In the genomic region with DNA sequence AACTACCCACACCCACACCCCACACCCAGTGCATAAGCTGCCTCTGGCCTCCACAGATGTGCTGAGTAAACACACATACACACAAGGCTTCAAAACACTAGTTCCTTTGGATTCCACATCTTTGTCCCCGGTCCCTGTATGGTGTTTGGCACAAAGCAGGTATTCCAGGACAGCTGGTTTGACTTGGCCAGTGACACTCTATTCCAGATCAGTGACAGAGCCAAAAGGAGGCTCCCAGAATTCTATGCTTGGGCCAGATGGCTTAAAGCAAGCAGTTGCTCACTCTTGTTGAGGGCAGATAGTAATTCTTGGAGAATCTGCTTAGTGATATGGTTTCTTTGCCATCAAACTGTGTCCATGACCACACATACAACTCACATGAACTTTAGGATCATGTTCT, we compare ENCODE assay signal across 24 mouse cellular contexts. TPM values are rescaled to one million over a fixed set of nuclear protein-coding genes. Genes with fewer than 3 reads are reported as not detected.
DNase-seq lines count a peak whose midpoint lies in the region; TF ChIP-seq lines count a peak whose summit lies in the region.
"Had no signal": no experiment of that assay in that cellular context is flagged by ENCODE, and none has a peak within 500 bp of the region (broad histone marks: within the 10 kb centered on the region; RNA-seq: fewer than 3 reads in every experiment).

No protein-coding gene starts in this region.

- intact Hi-C loops in gastrocnemius, adult 2 months (cut with DNase I): loop anchor here (5.0 kb wide), 1 partner anchor 33 kb away; the partner anchor contains the start of gene Map3k14
- intact Hi-C loops in left cerebral cortex, postnatal 4 days (cut with DNase I): loop anchor here (10.0 kb wide), 1 partner anchor 90 kb away; no protein-coding TSS in a partner anchor
- intact Hi-C loops in left cerebral cortex, adult 2 months (cut with DNase I): no loop called here

- H3K27ac ChIP-seq in gastrocnemius, adult 2 months: peak overlapping the region; percentile 87
- no peak overlapping the region for H3K27ac ChIP-seq in left cerebral cortex, adult 2 months
- H3K27ac ChIP-seq: embryonic facial prominence, embryonic 13.5 days; forebrain, embryonic 13.5 days; heart, embryonic 13.5 days; hindbrain, embryonic 15.5 days had no signal

- peak; percentile 64 to 68 for DNase-seq in cerebellum, postnatal 10 days
- no peak for DNase-seq in cerebellum, adult 18-20 months
- DNase-seq in gastrocnemius, adult 2 months: peak; percentile 31
- DNase-seq in gastrocnemius, postnatal 10 days: no peak
- DNase-seq in left cerebral cortex, postnatal 4 days: peak; percentile 47
- no peak for DNase-seq in left cerebral cortex, adult 2 months (ENCODE audit: extremely low spot score in 1 of 2, low spot score in 2 of 2)
- no peak for DNase-seq in embryo, embryonic 10 days (ENCODE audit: low spot score)
- DNase-seq: adrenal gland, postnatal 10 days; B cell, adult 2 months; cerebellum, adult 11-12 months; cerebellum, adult 9-11 months; embryo, embryonic 11 days; gastrocnemius, postnatal 25 days; heart, postnatal 36 days; kidney, adult 11 months; kidney, adult 9 months had no signal

- H3K4me3 ChIP-seq in gastrocnemius, adult 2 months: no peak overlapping the region
- H3K4me3 ChIP-seq in left cerebral cortex, adult 2 months: no peak overlapping the region
- H3K4me3 ChIP-seq: embryonic facial prominence, embryonic 13.5 days; forebrain, embryonic 13.5 days; heart, embryonic 13.5 days; hindbrain, embryonic 15.5 days had no signal

- TF ChIP-seq CTCF in gastrocnemius, adult 2 months (IDR thresholded peaks at IDR 0.05): no peak
- TF ChIP-seq CTCF in left cerebral cortex, adult 2 months (IDR thresholded peaks at IDR 0.05): no peak

RNA-seq across cellular contexts. Expression of gene Spata32, which starts 16.2 kb away (rescaled TPM):
- total RNA-seq in gastrocnemius, adult 2 months (2021): not detected
- not detected for total RNA-seq in gastrocnemius, postnatal 10 days (2021)
- 1 to 10 TPM; 1.4 to 2.0 TPM for total RNA-seq in left cerebral cortex, postnatal 4 days (2021)
- total RNA-seq in left cerebral cortex, adult 2 months (2021): 1 to 10 TPM; 1.7 to 2.9 TPM
- total RNA-seq: adrenal gland, postnatal 10 days; adrenal gland, postnatal 4 days; gastrocnemius, postnatal 25 days; heart, adult 8-10 months; heart, postnatal 36 days had no signal

RNA-seq across cellular contexts. Expression of gene 1700023F06Rik, which starts 26.1 kb away (rescaled TPM):
- total RNA-seq in gastrocnemius, adult 2 months (2021): not detected
- total RNA-seq in gastrocnemius, postnatal 10 days (2021): not detected
- 1 to 10 TPM; 1.5 to 2.0 TPM for total RNA-seq in left cerebral cortex, postnatal 4 days (2021)
- total RNA-seq in left cerebral cortex, adult 2 months (2021): 1 to 10 TPM; 2.2 to 2.7 TPM
- total RNA-seq: G1E; gastrocnemius, postnatal 25 days; granulocyte monocyte progenitor cell, adult 5-6 weeks; heart, adult 8-10 months; heart, postnatal 36 days had no signal

RNA-seq across cellular contexts. Expression of gene Map3k14, which starts 32.8 kb away (rescaled TPM):
- 1 to 10 TPM; 4.1 to 4.2 TPM for total RNA-seq in gastrocnemius, adult 2 months (2021)
- total RNA-seq in gastrocnemius, postnatal 10 days (2021): 1 to 10 TPM; 3.3 to 5.0 TPM
- total RNA-seq in left cerebral cortex, postnatal 4 days (2021): 1 to 10 TPM; 3.7 to 4.3 TPM
- 1 to 10 TPM; 4.4 to 4.9 TPM for total RNA-seq in left cerebral cortex, adult 2 months (2021)

Comparison
In these comparisons a context has a peak if more than half of its experiments do, and no peak if none do; other contexts are left out.
1. DNase-seq: peak in cerebellum, postnatal 10 days (2 of 2), gastrocnemius, adult 2 months (single experiment) and left cerebral cortex, postnatal 4 days (single experiment); none in cerebellum, adult 18-20 months (0 of 2), gastrocnemius, postnatal 10 days (single experiment), left cerebral cortex, adult 2 months (0 of 2) and embryo, embryonic 10 days (single experiment).